Mouse (Mus musculus): Measurements from ENCODE around the gene Crhr1. TPM values are rescaled to one million over a fixed set of nuclear protein-coding genes. Genes with fewer than 3 reads are reported as not detected.

The Crhr1 gene
- not detected in 2 replicates for polyA plus RNA-seq (2015; fragmentation: Nextera tagmentation; extraction: Ambion mirVana)

GRCm38 (mm10) chr11:104132580-104133441, at the start of gene Crhr1:
Crhr1 (plus strand) TSS chr11:104132855.

GRCm38 (mm10) chr11:104186135-104186836, 53.6 kb downstream of the Crhr1 start, which contains the start of gene Sppl2c:
Sppl2c (plus strand) TSS chr11:104186327.

Other genes starting within 250 kb of the Crhr1 start
- gene Nsf, start 178.8 kb upstream of the Crhr1 start, polyA plus RNA-seq (2015; fragmentation: Nextera tagmentation; extraction: Ambion mirVana) = 15.9 and 17.0 TPM in 2 replicates
- 21.1 and 26.0 TPM in 2 replicates for gene Arf2, start 166.1 kb upstream of the Crhr1 start, polyA plus RNA-seq (2015; fragmentation: Nextera tagmentation; extraction: Ambion mirVana)
- not detected in 2 replicates for gene Sppl2c, start 53.5 kb downstream of the Crhr1 start, polyA plus RNA-seq (2015; fragmentation: Nextera tagmentation; extraction: Ambion mirVana)
- gene Mapt, start 98.5 kb downstream of the Crhr1 start, polyA plus RNA-seq (2015; fragmentation: Nextera tagmentation; extraction: Ambion mirVana) = 4.9 and 6.6 TPM in 2 replicates